Mouse (Mus musculus): ENCODE results near the gene Gm49393. TPM values are rescaled to one million over a fixed set of nuclear protein-coding genes. Genes with fewer than 3 reads are reported as not detected.

Gm49393 gene
- polyA plus RNA-seq (2012; rRNA removed; ENCODE audit: low replicate concordance): not detected in 2 replicates

GRCm38 (mm10) chr13:60935490-60935889 lies at the start of gene Gm49393:
Gene Gm49393 (minus strand): TSS chr13:60935590.

DNA sequence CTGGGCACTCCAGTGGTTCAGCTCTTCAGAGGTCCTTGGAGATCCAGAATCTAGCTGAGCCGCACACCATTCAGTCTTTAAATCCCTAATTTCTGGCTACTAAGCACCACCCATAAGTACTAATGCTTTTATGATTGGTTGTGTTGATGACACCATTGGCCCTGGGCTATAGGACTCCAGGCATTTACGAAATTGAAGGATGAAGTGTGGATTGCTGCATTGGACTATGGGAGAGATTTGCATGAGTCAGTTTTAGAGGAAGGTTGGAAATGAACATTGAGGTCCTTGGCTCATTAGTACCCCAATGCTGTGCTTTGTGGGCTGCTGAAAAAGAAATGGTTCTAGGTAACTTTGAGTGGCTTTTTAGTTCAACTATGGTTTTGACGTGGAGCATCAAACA lies 6.5 kb upstream of the Gm49393 start, which contains the start of gene Tpbpa:
Gene Tpbpa, minus strand, starts transcription at position 101 of the 400 bp plus-strand sequence.

DNA sequence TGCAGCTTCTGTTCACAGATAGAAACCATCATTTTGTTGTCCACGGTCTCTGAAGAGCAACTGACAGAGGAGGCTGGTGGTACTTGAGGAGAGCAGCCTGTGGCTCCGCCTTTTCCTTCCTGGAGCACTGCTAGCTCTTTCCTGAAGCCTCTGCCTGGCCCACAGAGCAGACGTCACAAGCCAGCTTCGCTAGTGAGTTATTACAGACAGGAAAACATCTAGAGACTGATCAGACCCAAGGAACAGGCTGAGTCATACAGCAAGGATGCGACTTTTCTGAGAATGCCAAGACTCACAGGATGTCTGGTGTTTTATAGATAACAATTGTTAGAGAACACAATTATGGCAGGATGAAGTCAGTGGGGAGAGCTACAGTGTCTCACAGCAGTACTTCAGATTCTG lies 1.1 kb upstream of the Gm49393 start, which contains the start of the genes Gm49391 and Ctla2a:
Gene Gm49391, minus strand, starts transcription at position 72 of the 402 bp plus-strand sequence.
Gene Ctla2a, minus strand, starts transcription at position 126 of the 402 bp plus-strand sequence.

DNA sequence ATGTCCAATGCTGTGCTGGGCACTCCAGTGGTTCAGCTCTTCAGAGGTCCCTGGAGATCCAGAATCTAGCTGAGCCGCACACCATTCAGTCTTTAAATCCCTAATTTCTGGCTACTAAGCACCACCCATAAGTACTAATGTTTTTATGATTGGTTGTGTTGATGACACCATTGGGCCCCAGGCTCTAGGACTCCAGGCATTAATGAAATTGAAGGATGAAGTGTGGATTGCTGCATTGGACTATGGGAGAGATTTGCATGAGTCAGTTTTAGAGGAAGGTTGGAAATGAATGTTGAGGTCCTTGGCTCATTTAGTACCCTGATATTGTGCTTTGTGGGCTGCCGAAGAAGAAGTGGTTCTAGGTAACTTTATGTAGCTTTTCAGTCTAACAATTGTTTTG lies 30.6 kb downstream of the Gm49393 start, which contains the start of gene Tpbpb:
Gene Tpbpb, minus strand, starts transcription at position 101 of the 400 bp plus-strand sequence.

DNA sequence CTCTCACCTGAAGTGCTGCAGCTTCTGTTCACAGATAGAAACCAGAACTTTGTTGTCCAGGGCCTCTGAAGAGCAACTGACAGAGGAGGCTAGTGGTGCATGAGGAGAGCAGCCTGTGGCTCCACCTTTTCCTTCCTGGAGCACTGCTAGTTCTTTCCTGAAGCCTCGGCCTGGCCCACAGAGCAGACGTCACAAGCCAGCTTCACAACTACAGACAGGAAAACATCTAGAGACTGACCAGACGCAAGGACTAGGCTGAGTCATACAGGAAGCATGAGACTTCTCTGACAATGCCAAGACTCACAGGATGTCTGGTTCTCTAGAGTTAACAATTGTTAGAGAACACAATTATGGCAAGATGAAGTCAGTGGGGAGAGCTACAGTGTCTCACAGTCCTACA lies 38.1 kb downstream of the Gm49393 start, which contains the start of gene Ctla2b:
Gene Ctla2b, minus strand, starts transcription at position 120 of the 400 bp plus-strand sequence.

GRCm38 (mm10) chr13:60896794-60897193 lies 38.6 kb downstream of the Gm49393 start, which contains the start of gene Gm49392:
Gene Gm49392 (minus strand): TSS chr13:60896894.

DNA sequence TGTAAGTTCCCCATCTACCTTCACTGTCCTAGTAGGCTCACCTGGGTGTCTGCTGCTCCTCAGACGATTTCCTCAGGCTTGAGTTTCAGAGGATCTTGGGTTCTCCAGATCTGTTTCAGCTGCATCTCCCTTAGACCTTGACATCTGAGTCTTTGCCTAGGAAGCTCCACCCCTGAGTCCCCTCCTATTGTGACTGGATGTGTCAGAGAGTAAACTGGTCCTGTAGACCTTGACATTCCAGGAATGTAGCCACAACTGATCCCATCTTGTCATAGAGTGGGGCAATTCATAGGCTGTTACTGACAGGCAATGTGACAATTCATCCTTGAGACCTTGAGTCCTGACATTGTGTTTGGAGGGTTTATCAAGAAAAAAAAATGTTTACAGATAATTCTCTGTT lies 71.1 kb downstream of the Gm49393 start, which contains the start of gene 4930486L24Rik:
Gene 4930486L24Rik, minus strand, starts transcription at position 195 of the 400 bp plus-strand sequence.

Other genes starting within 250 kb of the Gm49393 start
- not detected in 2 replicates for gene BC051665, start 149.2 kb downstream of the Gm49393 start, polyA plus RNA-seq (2012; rRNA removed; ENCODE audit: low replicate concordance)
- not detected in 2 replicates for gene Ctsll3, start 132.7 kb downstream of the Gm49393 start, polyA plus RNA-seq (2012; rRNA removed; ENCODE audit: low replicate concordance)
- not detected in 2 replicates for gene 4930486L24Rik, start 71.1 kb downstream of the Gm49393 start, polyA plus RNA-seq (2012; rRNA removed; ENCODE audit: low replicate concordance)
- 0.42 and 0.49 TPM in 2 replicates for gene Gm49392, start 38.7 kb downstream of the Gm49393 start, polyA plus RNA-seq (2012; rRNA removed; ENCODE audit: low replicate concordance)
- 1.4 and 3.7 TPM in 2 replicates for gene Ctla2b, start 38.1 kb downstream of the Gm49393 start, polyA plus RNA-seq (2012; rRNA removed; ENCODE audit: low replicate concordance)
- gene Tpbpb, start 30.7 kb downstream of the Gm49393 start, polyA plus RNA-seq (2012; rRNA removed; ENCODE audit: low replicate concordance): not detected in 2 replicates
- gene Gm49391, start 981 bp upstream of the Gm49393 start, polyA plus RNA-seq (2012; rRNA removed; ENCODE audit: low replicate concordance): 1.3 and 4.2 TPM in 2 replicates
- gene Ctla2a, start 1.0 kb upstream of the Gm49393 start, polyA plus RNA-seq (2012; rRNA removed; ENCODE audit: low replicate concordance): 8.1 and 24.1 TPM in 2 replicates
- gene Tpbpa, start 6.4 kb upstream of the Gm49393 start, polyA plus RNA-seq (2012; rRNA removed; ENCODE audit: low replicate concordance): not detected in 2 replicates
- gene Ctsj, start 70.4 kb upstream of the Gm49393 start, polyA plus RNA-seq (2012; rRNA removed; ENCODE audit: low replicate concordance): 0.14 TPM in 1 of 2 replicates, not detected in the other
- gene Ctsq, start 105.0 kb upstream of the Gm49393 start, polyA plus RNA-seq (2012; rRNA removed; ENCODE audit: low replicate concordance): not detected in 2 replicates
- not detected in 2 replicates for gene Ctsr, start 228.7 kb upstream of the Gm49393 start, polyA plus RNA-seq (2012; rRNA removed; ENCODE audit: low replicate concordance)

Measured in mammary gland, adult 2 months (tissue).